Mouse (Mus musculus): ENCODE results near the gene Tmem132d. TPM values are rescaled to one million over a fixed set of nuclear protein-coding genes. Genes with fewer than 3 reads are reported as not detected.
A peak's percentile ranks its signal among the peaks of the same experiment; 100 is the strongest.
"Not testable (repeated sequence)": the region's sequence is repeated elsewhere in the genome, so short reads cannot be mapped to it uniquely, and the experiment has no call there.

Gene Tmem132d
- polyA plus RNA-seq, 1 experiment from 2014 or later, result 3.0 TPM

GRCm38 (mm10) chr5:128004666-128005065 lies 428.2 kb downstream of the Tmem132d start:
- no peaks in the 10 kb centered on the region; the same call in 1 of the 2 replicates for H3K4me1 ChIP-seq (ENCODE audit: control insufficient read depth, insufficient read depth, low read depth, low read length)
- H3K4me2 ChIP-seq (ENCODE audit: low read length), result no peak overlapping the region

GRCm38 (mm10) chr5:127996526-127997245 lies 436.2 kb downstream of the Tmem132d start:
- 89% methylated on average over 10 of the region's 10 CpGs for WGBS

More at GRCm38 (mm10) chr5:128004666-128005065, 428.2 kb downstream of the Tmem132d start:
- Histone ChIP-seq H3K27ac (ENCODE audit: low read depth, low read length) (no peak overlapping the region), H3K9ac (ENCODE audit: low read depth, low read length) (no peak overlapping the region), H3K27me3 (replicated peaks; ENCODE audit: control insufficient read depth, insufficient read depth, low read length) (no peaks in the 10 kb centered on the region), H3K9me3 (ENCODE audit: control insufficient read depth, low read length) (no peaks in the 10 kb centered on the region), H3K4me3 (ENCODE audit: low read length) (no peak overlapping the region), H3K36me3 (ENCODE audit: control insufficient read depth, insufficient read depth, low read length) (no peaks in the 10 kb centered on the region)
- ATAC-seq, result no peak
- 51% methylated on average over 9 of the region's 9 CpGs for WGBS

DNA sequence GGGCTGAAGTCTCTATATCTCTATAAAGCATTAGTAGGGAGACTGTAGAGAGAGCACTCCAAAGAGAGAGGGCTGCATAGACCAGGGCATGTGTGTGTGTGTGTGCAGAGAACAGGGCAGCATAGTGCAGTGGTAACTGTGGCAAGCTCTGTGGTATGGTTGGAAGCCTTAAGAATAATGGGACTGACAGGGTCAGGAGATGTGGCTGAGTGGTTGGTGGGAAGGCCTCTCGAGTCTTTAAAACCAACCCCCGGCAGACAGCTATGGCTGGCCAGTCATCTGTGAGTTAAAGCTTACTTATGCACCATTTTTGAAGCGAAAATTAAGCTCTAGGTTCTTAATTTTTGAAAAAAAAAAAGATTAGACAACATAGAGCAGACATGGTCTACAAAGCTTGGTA lies 439.4 kb downstream of the Tmem132d start:
- H3K27me3 ChIP-seq (replicated peaks; ENCODE audit: control insufficient read depth, insufficient read depth, low read length), result no peaks in the 10 kb centered on the region
- no peak overlapping the region for H3K4me2 ChIP-seq (ENCODE audit: low read length)
- WGBS, result 88% methylated on average over 3 of the region's 3 CpGs
- H3K4me3 ChIP-seq (ENCODE audit: low read length), result no peak overlapping the region
- no peak for ATAC-seq
- no peaks in the 10 kb centered on the region for H3K36me3 ChIP-seq (ENCODE audit: control insufficient read depth, insufficient read depth, low read length)
- H3K4me1 ChIP-seq (ENCODE audit: control insufficient read depth, insufficient read depth, low read depth, low read length), result no peaks in the 10 kb centered on the region
- no peak overlapping the region for H3K27ac ChIP-seq (ENCODE audit: low read depth, low read length)
- no peak overlapping the region for H3K9ac ChIP-seq (ENCODE audit: low read depth, low read length)
- H3K9me3 ChIP-seq (ENCODE audit: control insufficient read depth, low read length), result no peaks in the 10 kb centered on the region

More at GRCm38 (mm10) chr5:127996526-127997245, 436.2 kb downstream of the Tmem132d start:
- no peaks in the 10 kb centered on the region for H3K9me3 ChIP-seq (ENCODE audit: control insufficient read depth, low read length)
- ATAC-seq, result no peak
- no peaks in the 10 kb centered on the region for H3K4me1 ChIP-seq (ENCODE audit: control insufficient read depth, insufficient read depth, low read depth, low read length)
- no peak overlapping the region for H3K4me3 ChIP-seq (ENCODE audit: low read length)
- no peak overlapping the region for H3K27ac ChIP-seq (ENCODE audit: low read depth, low read length)
- no peaks in the 10 kb centered on the region for H3K27me3 ChIP-seq (replicated peaks; ENCODE audit: control insufficient read depth, insufficient read depth, low read length)
- no peaks in the 10 kb centered on the region for H3K36me3 ChIP-seq (ENCODE audit: control insufficient read depth, insufficient read depth, low read length)
- H3K4me2 ChIP-seq (ENCODE audit: low read length), result no peak overlapping the region
- no peak overlapping the region for H3K9ac ChIP-seq (ENCODE audit: low read depth, low read length)

DNA sequence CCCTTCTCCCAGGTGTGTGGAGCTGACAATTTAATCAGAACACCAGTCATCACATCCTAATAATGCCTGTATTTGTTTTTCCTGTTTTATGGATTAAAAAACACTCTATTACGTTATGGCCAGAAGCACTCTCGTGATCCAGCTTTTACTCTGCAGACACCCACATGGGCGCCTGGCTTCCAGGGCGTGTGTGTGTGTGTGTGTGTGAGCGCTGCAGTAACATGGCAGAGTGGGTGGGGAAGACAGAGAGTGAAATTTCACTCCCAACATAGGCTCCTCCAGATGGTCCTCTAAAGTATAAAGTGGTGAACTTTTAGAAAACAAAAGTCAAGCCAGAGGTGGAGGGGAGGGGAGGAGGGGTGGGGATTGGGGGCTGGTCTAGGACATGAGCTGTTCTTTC lies 442.1 kb downstream of the Tmem132d start:
- Histone ChIP-seq H3K27ac (ENCODE audit: low read depth, low read length) (no peak overlapping the region), H3K27me3 (replicated peaks; ENCODE audit: control insufficient read depth, insufficient read depth, low read length) (no peaks in the 10 kb centered on the region), H3K36me3 (ENCODE audit: control insufficient read depth, insufficient read depth, low read length) (no peaks in the 10 kb centered on the region), H3K9me3 (ENCODE audit: control insufficient read depth, low read length) (no peaks in the 10 kb centered on the region), H3K4me2 (ENCODE audit: low read length) (no peak overlapping the region), H3K9ac (ENCODE audit: low read depth, low read length) (no peak overlapping the region), H3K4me1 (ENCODE audit: control insufficient read depth, insufficient read depth, low read depth, low read length) (no peaks in the 10 kb centered on the region), H3K4me3 (ENCODE audit: low read length) (no peak overlapping the region)
- WGBS, result 84% methylated on average over 5 of the region's 5 CpGs
- no peak for ATAC-seq

DNA sequence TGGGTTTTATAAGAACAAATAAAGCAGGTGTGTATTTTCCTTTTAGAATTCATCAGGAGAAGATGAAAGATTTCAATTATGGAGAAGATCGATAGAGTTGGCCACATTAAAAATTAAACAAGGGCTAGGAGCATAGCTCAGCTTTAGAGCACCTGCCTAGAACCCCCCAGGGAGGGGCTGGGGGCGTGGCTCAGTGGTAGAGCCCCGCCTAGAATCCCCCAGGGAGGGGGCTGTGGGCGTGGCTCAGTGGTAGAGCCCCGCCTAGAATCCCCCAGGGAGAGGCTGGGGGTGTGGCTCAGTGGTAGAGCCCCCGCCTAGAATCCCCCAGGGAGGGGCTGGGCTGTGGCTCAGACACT lies 452.9 kb downstream of the Tmem132d start:
- 49% methylated on average over 6 of the region's 6 CpGs for WGBS
- H3K4me1 ChIP-seq (ENCODE audit: control insufficient read depth, insufficient read depth, low read depth, low read length); H3K36me3 ChIP-seq (ENCODE audit: control insufficient read depth, insufficient read depth, low read length); H3K9ac ChIP-seq (ENCODE audit: low read depth, low read length); ATAC-seq; H3K9me3 ChIP-seq (ENCODE audit: control insufficient read depth, low read length); H3K4me2 ChIP-seq (ENCODE audit: low read length); H3K27me3 ChIP-seq (replicated peaks; ENCODE audit: control insufficient read depth, insufficient read depth, low read length); H3K4me3 ChIP-seq (ENCODE audit: low read length); H3K27ac ChIP-seq (ENCODE audit: low read depth, low read length): not testable (repeated sequence)

DNA sequence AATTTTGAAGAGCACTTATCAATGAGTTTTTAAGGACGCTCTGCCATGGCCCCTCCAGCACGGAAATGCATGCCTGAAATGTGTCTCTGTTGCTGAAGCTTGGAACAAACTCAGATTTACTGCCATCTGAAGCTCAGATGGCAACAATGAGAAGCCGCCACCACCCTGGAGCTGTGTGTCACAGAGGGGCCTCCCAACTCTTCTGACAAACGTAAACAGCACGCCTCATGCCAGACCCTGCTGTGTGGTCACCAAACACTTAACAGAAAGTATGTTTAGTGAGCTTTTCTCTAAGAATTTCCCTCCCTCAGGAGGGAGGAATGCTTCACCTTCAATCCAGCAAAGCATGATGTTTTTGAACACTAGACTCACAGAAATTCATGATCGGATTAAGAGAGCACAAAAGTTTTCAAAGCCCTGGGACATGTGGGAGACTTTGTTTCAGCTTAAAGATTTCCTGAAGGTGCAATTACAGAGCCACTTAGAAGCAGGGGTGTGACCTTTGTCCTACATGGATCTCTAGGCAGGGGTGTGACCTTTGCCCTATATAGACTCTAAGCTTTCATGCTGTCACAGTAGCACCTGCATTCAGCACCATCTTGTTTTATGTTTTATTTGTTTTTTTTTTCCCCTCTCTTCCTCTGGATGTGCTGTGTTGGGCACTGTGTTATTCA lies 453.4 kb downstream of the Tmem132d start:
- Histone ChIP-seq H3K36me3 (ENCODE audit: control insufficient read depth, insufficient read depth, low read length) (no peaks in the 10 kb centered on the region), H3K4me1 (ENCODE audit: control insufficient read depth, insufficient read depth, low read depth, low read length) (peaks cover 7% of the 10 kb centered on the region; the same call in 1 of the 2 replicates), H3K27ac (ENCODE audit: low read depth, low read length) (no peak overlapping the region), H3K9me3 (ENCODE audit: control insufficient read depth, low read length) (no peaks in the 10 kb centered on the region), H3K4me2 (ENCODE audit: low read length) (no peak overlapping the region), H3K27me3 (replicated peaks; ENCODE audit: control insufficient read depth, insufficient read depth, low read length) (no peaks in the 10 kb centered on the region), H3K9ac (ENCODE audit: low read depth, low read length) (no peak overlapping the region), H3K4me3 (ENCODE audit: low read length) (no peak overlapping the region)
- no peak for ATAC-seq
- WGBS, result 60% methylated on average over 6 of the region's 6 CpGs

DNA sequence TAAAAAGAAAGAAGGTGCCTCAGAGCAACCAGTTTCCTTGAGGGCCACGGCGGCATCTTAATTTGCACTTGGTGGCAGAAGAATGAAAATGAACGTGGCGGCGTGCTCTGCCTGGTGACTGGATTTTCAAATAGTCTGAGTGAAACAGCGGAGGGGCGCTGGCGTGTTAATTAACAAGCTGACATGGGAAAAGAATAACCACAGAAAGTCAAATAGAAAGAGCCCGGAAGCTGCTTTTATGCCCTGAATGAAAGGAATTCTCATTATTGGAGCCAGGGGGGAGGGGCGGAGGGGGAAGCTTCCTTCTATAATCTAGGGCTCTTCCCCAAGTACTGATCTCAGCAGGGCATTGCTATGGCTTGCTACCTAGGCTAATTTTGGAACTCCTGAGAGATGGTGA lies 456.2 kb downstream of the Tmem132d start:
- H3K9ac ChIP-seq (ENCODE audit: low read depth, low read length), result no peak overlapping the region
- H3K4me2 ChIP-seq (ENCODE audit: low read length), result no peak overlapping the region; the same call in 1 of the 2 replicates
- H3K9me3 ChIP-seq (ENCODE audit: control insufficient read depth, low read length), result no peaks in the 10 kb centered on the region
- no peak overlapping the region for H3K4me3 ChIP-seq (ENCODE audit: low read length)
- 25% methylated on average over 10 of the region's 10 CpGs for WGBS
- 0 out of 2 replicates have a peak, but pooled peaks have one; percentile 20 for ATAC-seq
- no peaks in the 10 kb centered on the region for H3K27me3 ChIP-seq (replicated peaks; ENCODE audit: control insufficient read depth, insufficient read depth, low read length)
- H3K36me3 ChIP-seq (ENCODE audit: control insufficient read depth, insufficient read depth, low read length), result no peaks in the 10 kb centered on the region
- no peak overlapping the region for H3K27ac ChIP-seq (ENCODE audit: low read depth, low read length)
- H3K4me1 ChIP-seq (ENCODE audit: control insufficient read depth, insufficient read depth, low read depth, low read length), result peaks cover 7% of the 10 kb centered on the region; the same call in 1 of the 2 replicates

- no peak for ATAC-seq
- 85% methylated on average over 3 of the region's 3 CpGs for WGBS
- Histone ChIP-seq H3K27ac (ENCODE audit: low read depth, low read length) (no peak overlapping the region), H3K9ac (ENCODE audit: low read depth, low read length) (no peak overlapping the region), H3K4me2 (ENCODE audit: low read length) (no peak overlapping the region), H3K4me1 (ENCODE audit: control insufficient read depth, insufficient read depth, low read depth, low read length) (no peaks in the 10 kb centered on the region), H3K9me3 (ENCODE audit: control insufficient read depth, low read length) (no peaks in the 10 kb centered on the region), H3K4me3 (ENCODE audit: low read length) (no peak overlapping the region), H3K27me3 (replicated peaks; ENCODE audit: control insufficient read depth, insufficient read depth, low read length) (no peaks in the 10 kb centered on the region), H3K36me3 (ENCODE audit: control insufficient read depth, insufficient read depth, low read length) (no peaks in the 10 kb centered on the region)
Measured at GRCm38 (mm10) chr5:127965700-127966099, 467.2 kb downstream of the Tmem132d start.

- Histone ChIP-seq H3K9me3 (ENCODE audit: control insufficient read depth, low read length) (no peaks in the 10 kb centered on the region), H3K27ac (ENCODE audit: low read depth, low read length) (no peak overlapping the region), H3K4me2 (ENCODE audit: low read length) (no peak overlapping the region), H3K27me3 (replicated peaks; ENCODE audit: control insufficient read depth, insufficient read depth, low read length) (no peaks in the 10 kb centered on the region), H3K9ac (ENCODE audit: low read depth, low read length) (no peak overlapping the region), H3K4me3 (ENCODE audit: low read length) (no peak overlapping the region), H3K36me3 (ENCODE audit: control insufficient read depth, insufficient read depth, low read length) (no peaks in the 10 kb centered on the region), H3K4me1 (ENCODE audit: control insufficient read depth, insufficient read depth, low read depth, low read length) (no peaks in the 10 kb centered on the region)
- 92% methylated on average over 4 of the region's 4 CpGs for WGBS
- ATAC-seq, result no peak
Measured at GRCm38 (mm10) chr5:127962656-127963055, 470.2 kb downstream of the Tmem132d start.

Measured in hindbrain, embryonic 16.5 days (tissue).